Mouse (Mus musculus): Measurements from ENCODE around the gene Ccr7. TPM values are rescaled to one million over a fixed set of nuclear protein-coding genes. Genes with fewer than 3 reads are reported as not detected.

The Ccr7 gene
- total RNA-seq, 2 experiments from 2014 or later: not detected

DNA sequence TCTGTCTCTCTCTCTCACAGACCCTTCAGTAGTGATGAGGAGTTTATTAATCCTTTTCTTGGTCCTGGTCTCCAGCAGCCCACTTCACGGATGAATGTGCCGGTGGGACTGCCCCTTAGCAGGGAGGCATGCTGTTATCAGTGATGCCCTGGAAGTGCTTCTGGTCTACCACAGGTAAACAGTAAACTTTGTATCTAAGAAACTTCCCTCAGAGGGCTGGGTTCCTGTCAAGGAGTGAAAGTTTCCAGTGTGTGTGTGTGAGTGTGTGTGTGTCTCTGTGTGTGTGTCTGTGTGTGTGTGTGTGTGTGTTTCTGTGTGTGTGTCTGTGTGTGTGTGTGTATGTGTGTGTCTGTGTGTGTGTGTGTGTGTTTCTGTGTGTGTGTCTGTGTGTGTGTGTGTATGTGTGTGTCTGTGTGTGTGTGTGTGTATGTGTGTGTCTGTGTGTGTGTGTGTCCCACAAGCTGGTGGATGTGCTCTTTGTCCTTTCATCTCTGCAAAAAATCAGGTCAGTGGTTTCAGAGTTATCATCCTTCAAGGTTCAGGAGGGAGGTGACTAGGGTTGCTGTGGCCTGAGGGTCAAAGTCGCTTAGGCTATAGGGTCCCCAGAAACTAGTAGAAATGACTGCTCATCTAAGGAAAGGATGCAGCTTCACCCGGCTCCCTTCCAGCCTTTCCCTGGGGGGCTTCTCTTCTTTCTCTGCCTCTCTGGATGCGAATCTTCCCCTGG is 24.0 kb downstream of the Ccr7 start:
- Histone ChIP-seq H3K27ac (no peak overlapping the region), H3K4me3 (no peak overlapping the region)
- intact Hi-C loops (cut with DNase I): no loop called here
- no peak for DNase-seq
- no peak for TF ChIP-seq CTCF (IDR thresholded peaks at IDR 0.05)

DNA sequence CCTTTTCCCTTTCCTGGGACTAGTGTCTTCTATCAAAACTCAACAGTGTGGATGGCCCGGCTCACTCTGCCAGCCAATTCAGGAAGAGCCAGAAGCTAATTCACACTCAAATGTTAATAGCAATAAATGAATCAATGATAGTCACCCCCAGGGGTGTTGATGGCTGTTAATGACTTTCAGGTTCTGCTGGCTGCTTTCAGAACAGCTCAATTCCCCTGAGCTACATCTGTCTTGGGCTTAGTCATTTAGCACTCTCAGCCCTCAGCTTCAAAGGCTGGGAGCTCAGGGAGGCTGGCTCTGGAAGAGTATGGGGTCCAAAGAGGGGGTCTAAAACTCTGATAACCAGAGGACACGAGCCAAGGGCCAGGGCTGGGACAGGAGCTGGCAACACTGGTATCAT is 25.6 kb downstream of the Ccr7 start:
- Histone ChIP-seq H3K4me3 (no peak overlapping the region), H3K27ac (0 out of 2 replicates have a peak overlapping the region, but pooled peaks have one; percentile 12)
- TF ChIP-seq CTCF (IDR thresholded peaks at IDR 0.05): no peak
- intact Hi-C loops (cut with DNase I): loop anchor here (10.0 kb wide), 1 partner anchor 204 kb away; the partner anchor contains the start of gene Rara
- no peak for DNase-seq

DNA sequence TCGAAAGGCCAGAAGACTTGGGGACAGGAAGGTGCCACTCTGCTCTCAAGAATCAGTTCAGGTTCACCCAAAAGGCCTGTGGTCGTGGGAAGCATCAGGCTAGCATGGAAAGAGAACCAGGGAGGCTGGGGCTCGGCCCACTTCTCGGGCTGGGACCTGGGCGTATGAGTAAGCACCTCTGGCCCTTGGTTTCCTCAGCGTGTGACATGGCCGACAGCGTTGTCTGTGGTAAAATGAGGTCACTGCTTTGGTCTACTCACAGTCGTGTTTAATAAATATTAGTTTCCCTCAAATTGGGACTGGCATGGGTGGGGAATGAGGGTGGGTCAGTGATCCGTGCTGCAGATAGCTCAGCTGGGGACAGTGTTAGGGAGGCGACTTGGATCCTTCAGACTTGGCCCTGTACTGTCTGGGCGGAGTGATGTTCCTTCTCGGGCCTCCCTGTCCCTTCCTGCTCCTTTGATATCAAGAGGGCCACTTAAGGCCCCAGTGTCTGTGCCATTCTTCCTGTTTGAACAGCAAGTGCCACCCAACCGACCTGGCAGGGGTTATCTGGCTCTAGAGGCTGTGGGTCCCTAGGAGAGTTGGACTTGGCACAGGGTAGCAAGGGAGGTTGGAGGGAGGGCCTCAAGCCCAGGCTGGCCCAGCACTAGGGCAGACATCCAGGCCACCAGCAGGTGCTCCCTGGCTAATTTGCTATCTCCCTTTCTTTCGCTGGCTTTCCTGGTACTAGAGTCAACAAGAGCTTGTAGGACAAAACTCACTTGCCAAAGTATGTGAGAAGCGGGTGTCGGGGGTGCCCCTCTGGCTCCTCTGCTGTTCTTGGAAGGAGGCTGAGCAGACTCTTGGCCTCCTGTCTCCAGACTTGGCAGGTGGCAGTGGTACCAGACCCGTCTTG is 26.8 kb downstream of the Ccr7 start:
- H3K27ac ChIP-seq: peak overlapping the region; percentile 71
- DNase-seq: peak; percentile 73
- TF ChIP-seq CTCF (IDR thresholded peaks at IDR 0.05): no peak
- H3K4me3 ChIP-seq: no peak overlapping the region
- intact Hi-C loops (cut with DNase I): loop anchor here (10.0 kb wide), 1 partner anchor 203 kb away; the partner anchor contains the start of gene Rara

DNA sequence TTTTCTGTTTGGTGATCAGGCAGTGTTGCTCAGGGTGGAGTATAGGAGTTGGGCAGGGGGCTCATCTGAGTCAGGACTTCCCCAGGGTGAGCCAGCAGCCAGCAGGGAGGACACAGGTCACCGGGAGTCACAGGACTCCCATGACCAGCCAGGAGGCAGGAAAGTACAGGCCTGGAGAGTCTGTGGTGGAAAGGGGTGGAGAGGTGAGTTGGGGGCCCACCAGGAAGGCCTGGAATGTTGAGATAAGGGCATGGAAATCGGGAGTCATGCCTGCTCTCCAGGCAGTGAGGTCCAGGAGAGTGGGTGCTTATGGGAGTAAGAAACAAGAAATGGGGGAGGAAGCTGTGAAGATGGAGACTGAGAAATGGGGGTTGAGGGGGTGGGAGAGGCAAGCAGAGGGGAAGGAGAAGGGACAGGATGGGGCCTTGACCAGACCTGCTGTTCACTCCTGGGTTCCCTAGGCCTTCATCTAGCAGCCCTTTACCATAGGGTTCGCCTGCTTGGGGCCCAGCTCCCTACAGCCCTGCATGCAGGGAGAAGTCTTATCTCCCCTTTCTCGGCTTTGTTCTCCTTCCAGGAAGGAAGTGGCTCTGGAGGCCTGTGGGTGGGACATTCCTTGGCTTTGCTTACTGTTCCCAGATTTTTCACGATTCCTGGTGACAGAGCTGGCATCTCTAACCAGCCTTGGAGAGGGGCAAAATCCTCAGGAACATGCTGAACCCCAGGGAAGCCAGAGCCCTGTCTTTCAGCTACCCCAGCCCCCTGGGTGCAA is 28.2 kb downstream of the Ccr7 start:
- Histone ChIP-seq H3K27ac (peak overlapping the region; percentile 71), H3K4me3 (no peak overlapping the region)
- TF ChIP-seq CTCF (IDR thresholded peaks at IDR 0.05): no peak
- intact Hi-C loops (cut with DNase I): loop anchor here (10.0 kb wide), 1 partner anchor 202 kb away; the partner anchor contains the start of gene Rara
- no peak for DNase-seq

DNA sequence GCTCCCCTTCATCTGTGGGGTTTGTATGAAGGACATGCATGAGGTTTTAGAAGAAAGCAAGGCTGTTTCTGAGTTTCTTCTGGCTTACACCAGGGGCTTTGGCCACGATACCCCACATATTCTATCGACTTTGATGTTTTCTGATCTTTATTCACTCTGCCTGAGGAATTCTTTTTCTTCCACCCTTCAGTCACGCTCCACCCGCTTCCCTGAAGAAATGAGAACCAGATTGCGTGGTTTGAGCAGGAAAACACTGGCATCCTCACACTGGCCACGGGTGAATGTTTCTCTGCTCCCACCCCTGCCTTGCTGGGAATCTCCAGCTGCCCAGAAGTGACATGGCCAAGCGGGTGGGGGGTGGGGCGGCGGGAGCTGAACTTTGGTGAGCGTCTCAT is 30.2 kb downstream of the Ccr7 start:
- H3K4me3 ChIP-seq: no peak overlapping the region
- intact Hi-C loops (cut with DNase I): loop anchor here (1.0 to 10.0 kb wide), 2 partner anchors 84 to 200 kb away; partner anchors contain the start of gene Rara
- no peak for TF ChIP-seq CTCF (IDR thresholded peaks at IDR 0.05)
- H3K27ac ChIP-seq: peak overlapping the region; percentile 31; the same call in 1 of the 2 replicates
- no peak for DNase-seq

DNA sequence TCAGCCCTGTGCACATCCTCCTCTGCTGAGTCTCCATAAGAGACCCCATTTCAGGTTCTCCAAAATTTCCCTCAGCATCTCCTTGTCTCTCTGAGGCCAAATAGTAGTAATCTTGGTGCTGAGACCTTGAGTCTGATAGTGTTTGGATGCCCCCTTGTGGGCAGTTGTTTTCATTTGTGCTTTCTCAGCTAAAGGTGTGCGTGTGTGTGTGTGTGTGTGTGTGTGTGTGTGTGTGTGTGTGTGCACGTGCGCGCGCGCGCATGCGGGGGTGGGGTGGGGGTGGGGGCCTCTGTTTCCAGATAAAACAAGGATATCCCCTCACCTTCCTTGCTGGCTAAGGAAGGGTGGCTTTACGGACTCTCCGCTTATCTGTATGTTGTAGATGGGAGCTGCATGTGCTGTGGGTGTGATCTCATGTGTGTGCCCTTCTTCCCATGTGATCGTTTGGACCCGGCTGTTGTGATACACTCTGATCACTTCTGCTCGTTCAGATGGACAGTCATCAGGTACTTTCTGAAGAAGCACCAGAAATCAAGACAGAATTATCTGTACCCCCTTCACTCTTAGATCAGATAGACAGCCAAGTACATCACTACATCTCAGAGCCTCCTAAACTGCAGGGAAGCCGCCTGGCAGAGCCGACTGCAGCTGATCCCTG is 30.8 kb downstream of the Ccr7 start:
- H3K27ac ChIP-seq: peak overlapping the region; percentile 31; the same call in 1 of the 2 replicates
- no peak overlapping the region for H3K4me3 ChIP-seq
- intact Hi-C loops (cut with DNase I): loop anchor here (1.0 to 10.0 kb wide), 2 partner anchors 84 to 199 kb away; partner anchors contain the start of gene Rara
- peak; percentile 46 for TF ChIP-seq CTCF (IDR thresholded peaks at IDR 0.05)
- peak; percentile 56 for DNase-seq

DNA sequence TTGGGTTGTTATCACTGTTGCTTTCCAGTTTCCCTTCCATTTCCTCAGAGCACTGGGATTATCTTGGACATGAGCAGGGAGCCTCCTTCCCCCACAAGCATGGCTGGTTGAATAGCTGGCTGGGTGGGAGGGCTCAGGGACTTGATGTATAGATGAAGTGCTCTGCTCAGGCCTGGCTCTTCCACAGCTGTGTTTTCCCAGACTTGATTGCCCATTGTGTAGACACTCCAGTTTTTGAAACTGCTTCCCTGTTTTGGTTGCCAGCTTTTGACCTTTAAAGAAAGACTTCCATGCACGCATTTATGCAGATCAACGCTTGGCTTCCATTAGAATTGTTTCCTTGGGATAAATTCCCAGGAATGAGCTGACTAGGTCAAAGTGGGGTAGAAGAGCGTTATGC is 32.2 kb downstream of the Ccr7 start:
- Histone ChIP-seq H3K27ac (no peak overlapping the region), H3K4me3 (no peak overlapping the region)
- no peak for TF ChIP-seq CTCF (IDR thresholded peaks at IDR 0.05)
- DNase-seq: no peak
- intact Hi-C loops (cut with DNase I): loop anchor here (10.0 kb wide), 1 partner anchor 198 kb away; the partner anchor contains the start of gene Rara

DNA sequence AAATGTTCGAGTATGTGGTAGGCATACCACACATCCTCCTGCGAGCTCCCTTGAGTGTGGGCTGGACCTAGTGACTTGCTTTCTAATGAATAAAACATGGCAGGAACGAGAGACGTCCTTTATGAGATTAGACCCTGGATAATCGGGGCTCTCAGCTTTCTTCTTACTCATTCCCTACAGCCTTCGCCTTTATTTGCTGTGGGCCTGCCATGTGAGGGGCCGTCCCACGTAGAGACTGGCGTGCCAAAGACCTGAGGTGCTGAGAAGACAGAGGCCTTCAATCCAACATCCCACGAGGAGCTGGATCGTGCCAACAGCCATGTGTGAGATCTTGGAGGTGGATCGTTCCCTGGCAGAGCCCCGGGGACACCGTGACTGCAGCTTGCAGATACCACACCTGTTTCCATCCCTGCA is 33.7 kb downstream of the Ccr7 start:
- H3K4me3 ChIP-seq: no peak overlapping the region
- DNase-seq: no peak
- intact Hi-C loops (cut with DNase I): loop anchor here (10.0 kb wide), 1 partner anchor 196 kb away; the partner anchor contains the start of gene Rara
- TF ChIP-seq CTCF (IDR thresholded peaks at IDR 0.05): no peak
- H3K27ac ChIP-seq: peak overlapping the region; percentile 81

DNA sequence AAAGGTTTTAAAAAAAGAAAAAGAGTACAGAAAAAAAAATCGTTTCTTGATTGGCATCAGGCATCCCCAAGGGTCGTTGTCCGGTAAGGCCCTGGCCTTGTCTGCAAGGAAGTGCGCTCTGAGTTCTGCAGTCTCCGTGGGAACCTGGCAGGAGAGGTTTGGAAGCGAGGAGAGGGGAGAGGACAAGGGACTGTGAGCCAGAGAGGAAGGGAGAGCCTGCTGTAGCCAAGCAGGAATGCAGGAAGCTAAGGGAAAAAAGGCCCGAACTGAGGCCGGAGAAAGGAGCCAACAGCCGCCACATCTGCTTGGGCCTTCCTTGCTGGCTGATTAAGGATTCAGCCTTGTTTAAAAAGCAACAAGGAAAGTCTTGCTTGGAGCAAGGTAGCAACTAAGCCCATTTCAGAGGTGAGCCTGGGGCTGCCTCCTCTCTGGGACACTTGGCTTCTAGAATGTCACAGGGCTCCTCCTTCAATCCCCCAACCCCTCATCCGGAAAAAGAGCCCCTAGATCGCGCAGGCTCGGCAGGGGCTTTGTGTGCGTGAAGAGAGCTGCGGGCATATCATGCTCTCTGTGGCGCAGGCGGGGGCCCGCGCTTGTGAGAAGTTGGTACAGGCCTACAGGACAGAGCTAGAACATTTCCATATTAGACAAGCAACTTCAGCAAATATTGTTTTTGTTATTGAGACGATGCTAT is 34.2 kb downstream of the Ccr7 start:
- intact Hi-C loops (cut with DNase I): loop anchor here (10.0 kb wide), 1 partner anchor 196 kb away; the partner anchor contains the start of gene Rara
- no peak for TF ChIP-seq CTCF (IDR thresholded peaks at IDR 0.05)
- Histone ChIP-seq H3K27ac (peak overlapping the region; percentile 81), H3K4me3 (no peak overlapping the region)
- DNase-seq: peak; percentile 63

DNA sequence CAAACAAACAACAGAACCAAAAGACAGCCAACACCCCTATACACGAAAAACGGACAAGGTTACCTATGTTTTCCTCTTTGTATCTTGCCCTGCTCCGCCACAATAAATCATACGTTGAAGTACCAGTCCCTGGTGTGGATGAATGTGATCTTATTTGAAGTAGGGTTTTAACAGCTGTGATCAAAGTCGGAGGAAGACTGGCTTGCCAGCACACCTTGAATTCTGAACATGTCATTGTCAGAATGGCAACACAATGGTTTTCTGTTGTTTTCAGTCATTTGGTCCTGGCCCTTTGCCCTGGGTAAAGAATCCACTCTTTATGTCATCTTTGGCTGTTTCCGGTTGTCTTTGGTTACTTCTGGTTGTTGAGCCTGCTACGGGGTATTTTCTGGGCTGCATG is 35.9 kb downstream of the Ccr7 start:
- Histone ChIP-seq H3K27ac (no peak overlapping the region), H3K4me3 (no peak overlapping the region)
- no peak for DNase-seq
- intact Hi-C loops (cut with DNase I): no loop called here
- no peak for TF ChIP-seq CTCF (IDR thresholded peaks at IDR 0.05)

DNA sequence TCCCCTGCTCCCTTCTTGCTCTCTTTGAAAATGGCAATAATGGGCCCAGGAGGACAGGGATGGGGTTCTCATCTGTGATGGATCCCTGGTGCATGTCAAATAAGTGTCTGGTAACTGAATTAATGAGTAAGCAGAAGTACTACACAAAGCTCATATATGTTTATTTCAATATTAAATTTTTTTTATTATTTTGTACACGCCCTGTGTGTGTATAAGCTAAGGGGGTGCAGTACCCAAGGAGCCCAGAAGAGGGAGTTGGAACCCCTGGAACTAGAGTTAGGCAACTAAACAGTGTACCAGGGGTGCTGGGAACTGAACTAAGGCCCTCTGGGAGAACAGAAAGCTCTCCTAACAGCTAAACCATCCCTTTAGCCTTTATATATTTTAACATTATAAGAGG is 36.5 kb downstream of the Ccr7 start:
- Histone ChIP-seq H3K27ac (no peak overlapping the region), H3K4me3 (no peak overlapping the region)
- no peak for DNase-seq
- TF ChIP-seq CTCF (IDR thresholded peaks at IDR 0.05): peak; percentile 23
- intact Hi-C loops (cut with DNase I): no loop called here

Data from gastrocnemius, adult 2 months (tissue).